Mouse (Mus musculus) monocyte, adult 2 months (primary cell): ENCODE results near the gene Gpr156.
"Not testable (repeated sequence)": the region's sequence is repeated elsewhere in the genome, so short reads cannot be mapped to it uniquely, and the experiment has no call there.

ENCODE experiments used
- DNase-seq, 2 experiments: peaks; one replicate each; pipeline ENCODE4 v3.0.0; 2022; ENCODE audit warnings: low spot score in 2 of 2, low read depth in 1 of 2

Gpr156 gene

GRCm38 (mm10) chr16:37997771-37998170, 81.5 kb downstream of the Gpr156 start:
- DNase-seq, result no peak

- no peak for DNase-seq
Measured at GRCm38 (mm10) chr16:37999762-38000161, 83.5 kb downstream of the Gpr156 start.

- no peak for DNase-seq
Measured at GRCm38 (mm10) chr16:38000178-38000577, 83.9 kb downstream of the Gpr156 start.

- DNase-seq, result no peak
Measured at GRCm38 (mm10) chr16:38001766-38002165, 85.5 kb downstream of the Gpr156 start.

GRCm38 (mm10) chr16:38002485-38002884, 86.2 kb downstream of the Gpr156 start:
- no peak for DNase-seq

GRCm38 (mm10) chr16:38004486-38005020, 88.3 kb downstream of the Gpr156 start:
- no peak for DNase-seq

- DNase-seq, result no peak
Measured at GRCm38 (mm10) chr16:38005471-38005870, 89.2 kb downstream of the Gpr156 start.

- no peak for DNase-seq
Measured at GRCm38 (mm10) chr16:38008371-38008770, 92.1 kb downstream of the Gpr156 start.

GRCm38 (mm10) chr16:38009041-38009825, 92.9 kb downstream of the Gpr156 start:
- no peak for DNase-seq

- no peak for DNase-seq
Measured at GRCm38 (mm10) chr16:38011486-38011885, 95.2 kb downstream of the Gpr156 start.

- DNase-seq, result no peak
Measured at GRCm38 (mm10) chr16:38012382-38012781, 96.1 kb downstream of the Gpr156 start.

- DNase-seq, result no peak
Measured at GRCm38 (mm10) chr16:38012891-38013290, 96.6 kb downstream of the Gpr156 start.

- no peak for DNase-seq
Measured at GRCm38 (mm10) chr16:38014951-38015350, 98.7 kb downstream of the Gpr156 start.

GRCm38 (mm10) chr16:38016928-38017524, 100.7 kb downstream of the Gpr156 start:
- no peak for DNase-seq

GRCm38 (mm10) chr16:38017958-38018376, 101.7 kb downstream of the Gpr156 start:
- DNase-seq, result no peak

GRCm38 (mm10) chr16:38032644-38033043, 116.3 kb downstream of the Gpr156 start:
- no peak for DNase-seq

GRCm38 (mm10) chr16:38033071-38033470, 116.8 kb downstream of the Gpr156 start:
- DNase-seq, result no peak

GRCm38 (mm10) chr16:38038101-38038500, 121.8 kb downstream of the Gpr156 start:
- not testable (repeated sequence) for DNase-seq

GRCm38 (mm10) chr16:38042160-38042559, 125.9 kb downstream of the Gpr156 start:
- DNase-seq, result no peak

- no peak for DNase-seq
Measured at GRCm38 (mm10) chr16:38044551-38044950, 128.3 kb downstream of the Gpr156 start.

- DNase-seq, result no peak
Measured at GRCm38 (mm10) chr16:38047781-38048558, 131.7 kb downstream of the Gpr156 start.
